Mouse (Mus musculus) limb, embryonic 10.5 days (tissue): ENCODE data around the gene Taf8. TPM values are rescaled to one million over a fixed set of nuclear protein-coding genes. Genes with fewer than 3 reads are reported as not detected.

Experiments used
- DNase-seq: peaks from one replicate; pipeline ENCODE4 v3.0.0-alpha.2; 2017; ENCODE audit warnings: low spot score
- H3K27ac ChIP-seq: fragments of 300-500 bp; sonication (generic); 2 replicates; pipeline ENCODE4 v1.5.1; 2016; ENCODE audit warnings: mild to moderate bottlenecking
- H3K27me3 ChIP-seq: fragments of 300-500 bp; sonication (generic); 2 replicates; pipeline ENCODE4 v1.6.1; 2016; ENCODE audit warnings: low read depth, mild to moderate bottlenecking; ENCODE audit not compliant: poor library complexity, severe bottlenecking
- H3K36me3 ChIP-seq: fragments of 300-500 bp; sonication (generic); 2 replicates; pipeline ENCODE4 v1.6.1; 2016; ENCODE audit warnings: mild to moderate bottlenecking, moderate library complexity
- H3K4me1 ChIP-seq: fragments of 300-500 bp; sonication (generic); 2 replicates; pipeline ENCODE4 v1.6.1; 2016
- H3K4me3 ChIP-seq: fragments of 300-500 bp; sonication (generic); 2 replicates; pipeline ENCODE4 v1.5.1; 2016; ENCODE audit warnings: mild to moderate bottlenecking, moderate library complexity
- H3K9me3 ChIP-seq: fragments of 300-500 bp; sonication (generic); replicated peaks from 2 replicates; pipeline ENCODE4 v1.6.1; 2016; ENCODE audit warnings: mild to moderate bottlenecking
- WGBS: fragments of 180-500 bp; shearing (Covaris S2); methylation state at CpG from one replicate; pipeline ENCODE4 v1.1.7; 2016; 5-methylcytosine and 5-hydroxymethylcytosine counted together
- polyA plus RNA-seq: library from polyadenylated mRNA; unstranded; fragments of >200 nt; fragmentation: Nextera tagmentation; extraction: Ambion mirVana; gene quantifications from 2 replicates; pipeline ENCODE4 v1.2.1, GENCODE M21; 2016

Taf8 gene
- 32.1 and 36.8 TPM in 2 replicates for polyA plus RNA-seq

DNA sequence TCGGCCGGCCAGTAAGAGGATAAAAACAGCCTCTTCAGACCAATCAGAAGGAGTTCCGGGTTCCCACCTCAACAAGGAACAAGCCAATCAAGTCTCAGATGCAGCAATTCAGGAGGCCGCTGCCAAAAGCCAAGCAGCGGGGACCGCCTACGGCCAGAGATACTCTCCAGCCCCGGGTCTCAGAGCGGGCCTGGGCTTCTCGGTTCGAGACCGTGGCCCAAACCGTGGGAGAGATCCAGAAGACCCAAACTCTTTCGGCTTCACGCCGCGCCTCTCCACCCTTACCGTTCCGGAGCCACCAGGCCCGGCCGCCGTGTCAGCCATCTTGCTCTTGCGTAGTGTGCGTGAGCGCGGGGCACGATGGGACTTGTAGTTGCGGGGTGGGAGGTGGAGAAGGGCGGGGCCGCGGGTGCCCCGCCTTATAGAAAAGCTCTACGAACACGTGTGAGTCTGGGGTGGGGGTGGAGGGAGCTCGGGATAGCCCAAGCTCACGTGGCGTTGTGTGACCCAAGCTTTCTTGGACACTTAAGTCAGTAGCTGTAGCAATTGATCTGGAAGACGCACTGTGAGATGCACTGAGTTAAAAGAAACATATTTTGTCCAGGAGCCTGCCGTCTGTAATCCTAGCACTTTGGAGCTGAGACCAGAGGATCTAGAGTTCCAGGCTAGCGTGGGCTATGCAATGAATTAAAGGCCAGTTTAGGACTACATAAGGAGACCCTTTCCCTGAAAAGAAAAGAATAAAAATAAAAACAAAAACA lies at the start of gene Taf8:
Gene Taf8, minus strand, starts transcription at position 347 of the 761 bp plus-strand sequence.
- Histone ChIP-seq H3K4me1 (peaks cover 37% of the 10 kb centered on the region), H3K27me3 (no peaks in the 10 kb centered on the region), H3K4me3 (peak within 1 kb of the TSS; percentile 85), H3K9me3 (no peaks in the 10 kb centered on the region), H3K27ac (peak within 1 kb of the TSS; percentile 96), H3K36me3 (peaks cover 34% of the 10 kb centered on the region)
- WGBS = 4% methylated on average over 40 of the region's 40 CpGs
- peak; percentile 95 for DNase-seq

DNA sequence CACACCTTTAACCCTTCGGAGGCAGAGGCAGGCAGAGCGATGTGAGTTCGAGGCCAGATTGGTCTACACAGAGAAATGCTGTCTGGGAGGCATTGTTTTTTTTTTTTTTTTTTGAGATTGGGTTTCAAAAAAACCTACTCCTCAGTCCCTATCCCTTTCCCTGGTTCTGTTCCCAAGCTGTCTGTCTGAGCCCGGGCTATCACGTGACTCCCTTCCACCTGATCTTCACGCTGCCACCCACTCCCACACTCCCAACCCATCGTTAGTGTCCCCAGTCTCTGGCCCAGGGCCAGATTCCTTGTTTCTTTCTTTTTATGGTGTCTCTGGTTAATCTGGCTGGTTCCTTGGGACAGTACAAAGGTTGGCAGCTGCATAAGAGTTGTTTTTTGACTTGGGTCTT lies 49.0 kb upstream of the Taf8 start:
- H3K4me3 ChIP-seq = no peak overlapping the region
- H3K27me3 ChIP-seq = no peaks in the 10 kb centered on the region
- no peaks in the 10 kb centered on the region for H3K4me1 ChIP-seq
- no peak for DNase-seq
- no peak overlapping the region for H3K27ac ChIP-seq
- no peaks in the 10 kb centered on the region for H3K9me3 ChIP-seq
- WGBS = 83% methylated on average over 7 of the region's 7 CpGs
- no peaks in the 10 kb centered on the region for H3K36me3 ChIP-seq

DNA sequence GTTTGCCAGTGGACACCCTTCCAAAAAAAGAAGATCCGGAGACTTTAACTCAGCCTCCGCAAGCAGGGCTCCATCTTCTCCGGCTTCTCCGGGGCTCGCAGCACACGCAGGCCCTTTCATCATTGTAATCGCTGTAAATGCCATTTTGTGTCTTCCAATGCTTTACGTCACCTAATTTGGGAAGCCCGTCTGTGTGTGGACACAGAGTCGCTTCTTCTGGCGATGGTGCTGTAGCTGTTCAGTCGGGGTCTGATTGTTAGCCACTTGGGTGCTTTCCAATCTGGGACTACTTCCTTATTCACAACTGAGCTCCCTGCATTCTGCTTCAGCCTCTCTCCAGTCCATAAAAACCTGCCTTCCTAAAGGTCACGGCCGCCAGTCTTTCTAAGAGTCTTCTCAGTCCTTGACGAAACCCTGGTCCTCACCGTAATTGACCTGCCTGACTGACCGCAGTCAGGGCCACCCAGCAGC lies 43.8 kb upstream of the Taf8 start:
- peaks cover 8% of the 10 kb centered on the region for H3K4me1 ChIP-seq
- no peak overlapping the region for H3K27ac ChIP-seq
- 80% methylated on average over 17 of the region's 17 CpGs for WGBS
- no peak for DNase-seq
- H3K4me3 ChIP-seq = no peak overlapping the region
- no peaks in the 10 kb centered on the region for H3K36me3 ChIP-seq
- H3K9me3 ChIP-seq = no peaks in the 10 kb centered on the region
- H3K27me3 ChIP-seq = no peaks in the 10 kb centered on the region

DNA sequence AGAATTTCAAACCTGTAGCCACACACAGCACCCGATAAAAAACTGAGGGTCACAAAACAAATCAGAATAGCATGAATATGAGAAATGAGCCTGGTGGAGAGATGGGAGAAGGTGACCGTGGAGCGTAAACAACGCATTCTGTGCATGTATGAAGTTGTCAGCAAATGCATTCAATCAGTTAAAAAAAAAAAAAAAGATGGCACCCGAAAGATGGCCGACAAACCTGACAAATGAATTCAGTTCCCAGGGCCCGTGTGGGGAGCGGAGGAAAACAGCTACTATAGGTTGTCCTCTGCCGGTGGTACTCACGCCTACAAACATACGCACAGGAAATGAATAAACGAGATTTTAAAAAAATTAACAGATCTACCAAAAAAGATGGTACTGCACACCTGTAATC lies 43.1 kb upstream of the Taf8 start:
- no peaks in the 10 kb centered on the region for H3K36me3 ChIP-seq
- no peaks in the 10 kb centered on the region for H3K9me3 ChIP-seq
- no peaks in the 10 kb centered on the region for H3K27me3 ChIP-seq
- H3K4me3 ChIP-seq = no peak overlapping the region
- no peak overlapping the region for H3K27ac ChIP-seq
- peaks cover 8% of the 10 kb centered on the region for H3K4me1 ChIP-seq
- WGBS = 92% methylated on average over 12 of the region's 12 CpGs
- DNase-seq = no peak

DNA sequence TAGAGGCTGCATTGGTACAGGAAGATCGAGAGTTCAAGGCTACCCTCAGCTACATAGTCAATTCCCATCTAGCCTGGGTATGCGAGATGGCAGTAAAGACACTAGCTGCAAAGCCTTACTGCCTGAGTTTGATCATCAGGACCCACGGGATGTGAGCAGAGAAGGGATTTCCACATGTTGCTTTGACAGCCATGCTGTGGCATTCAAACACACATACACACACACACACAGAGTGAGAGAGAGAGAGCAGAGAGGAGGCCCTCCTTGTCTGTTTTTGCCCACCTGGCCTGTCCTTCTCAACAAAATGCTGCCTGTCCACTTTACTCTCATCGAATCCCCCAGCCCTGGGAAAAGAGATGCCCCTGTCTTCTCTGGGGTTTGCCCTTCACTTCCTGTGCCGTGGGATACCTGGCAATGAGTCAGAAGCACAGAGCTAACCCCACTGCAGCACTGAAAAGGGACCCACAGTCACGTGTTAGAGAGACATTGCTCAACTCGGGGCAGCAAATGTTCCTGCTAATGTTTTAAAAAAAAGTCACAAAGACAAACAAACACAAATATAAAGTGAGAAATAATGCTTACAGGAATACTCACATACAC lies 41.1 kb upstream of the Taf8 start:
- Histone ChIP-seq H3K27ac (no peak overlapping the region), H3K9me3 (no peaks in the 10 kb centered on the region), H3K27me3 (no peaks in the 10 kb centered on the region), H3K36me3 (no peaks in the 10 kb centered on the region), H3K4me1 (peaks cover 8% of the 10 kb centered on the region), H3K4me3 (no peak overlapping the region)
- WGBS = 79% methylated on average over 7 of the region's 7 CpGs
- DNase-seq = no peak

DNA sequence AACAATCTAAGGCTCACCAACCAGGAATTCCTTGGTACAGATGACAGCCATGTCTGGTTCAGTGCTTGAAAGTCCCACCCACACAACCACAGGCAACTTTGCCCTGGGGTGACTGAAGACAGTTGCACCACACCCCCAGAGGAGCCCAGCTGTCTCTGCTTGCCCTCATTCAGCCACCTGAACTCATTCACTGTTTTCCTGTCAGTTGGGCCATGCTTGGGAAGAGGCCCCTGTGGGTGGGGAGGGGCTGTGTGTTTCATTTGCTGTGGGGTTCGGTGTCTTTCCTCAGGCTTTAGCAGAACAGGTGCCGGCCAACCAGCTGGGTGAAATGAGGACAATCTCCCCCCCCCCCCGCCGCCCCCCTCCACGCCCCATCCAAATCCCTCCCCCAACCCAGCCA lies 40.0 kb upstream of the Taf8 start:
- Histone ChIP-seq H3K36me3 (no peaks in the 10 kb centered on the region), H3K4me1 (peaks cover 8% of the 10 kb centered on the region), H3K27ac (no peak overlapping the region), H3K4me3 (no peak overlapping the region), H3K27me3 (no peaks in the 10 kb centered on the region), H3K9me3 (no peaks in the 10 kb centered on the region)
- 80% methylated on average over 5 of the region's 5 CpGs for WGBS
- no peak for DNase-seq

DNA sequence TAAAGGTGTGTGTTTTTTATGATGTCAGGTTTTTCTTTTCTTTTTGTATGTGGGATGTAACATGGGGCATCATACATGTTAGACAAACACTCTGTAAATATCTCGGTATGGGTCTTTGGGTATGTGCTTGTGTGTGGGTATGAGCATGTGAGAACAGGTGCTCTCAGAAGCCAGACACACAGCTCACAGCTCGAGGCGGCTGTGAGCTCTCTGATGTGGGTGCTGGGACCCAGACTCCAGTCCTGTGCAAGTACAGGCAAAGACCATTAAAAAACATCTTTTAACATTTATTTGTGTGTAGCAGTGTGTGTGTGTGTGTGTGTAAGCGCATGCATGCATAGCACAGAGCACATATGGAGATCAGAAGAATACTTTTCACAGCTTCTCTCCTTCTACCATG lies 37.0 kb upstream of the Taf8 start:
- Histone ChIP-seq H3K4me1 (peaks cover 8% of the 10 kb centered on the region), H3K27ac (no peak overlapping the region), H3K4me3 (no peak overlapping the region), H3K9me3 (no peaks in the 10 kb centered on the region), H3K36me3 (no peaks in the 10 kb centered on the region), H3K27me3 (no peaks in the 10 kb centered on the region)
- DNase-seq = no peak
- 92% methylated on average over 4 of the region's 4 CpGs for WGBS

DNA sequence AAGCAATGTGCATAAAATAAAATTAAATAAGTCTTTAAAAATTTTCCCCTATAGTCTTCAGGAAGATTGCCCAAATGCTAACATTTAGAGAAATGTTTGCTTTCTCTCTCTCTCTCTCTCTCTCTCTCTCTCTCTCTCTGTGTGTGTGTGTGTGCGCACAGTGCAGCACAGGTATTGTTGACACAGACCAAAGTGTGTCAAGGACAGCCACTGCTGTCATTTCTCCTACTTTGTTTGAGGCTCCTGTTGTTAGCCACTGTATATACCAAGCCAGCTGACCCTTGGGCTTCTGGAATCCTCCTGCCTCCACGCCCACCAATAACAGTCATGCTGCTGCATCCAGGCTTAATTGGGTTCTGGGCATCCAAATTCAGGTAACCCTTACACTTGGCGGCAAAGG lies 36.0 kb upstream of the Taf8 start:
- H3K27ac ChIP-seq = no peak overlapping the region
- H3K9me3 ChIP-seq = no peaks in the 10 kb centered on the region
- H3K27me3 ChIP-seq = no peaks in the 10 kb centered on the region
- no peak overlapping the region for H3K4me3 ChIP-seq
- 86% methylated on average over 3 of the region's 3 CpGs for WGBS
- DNase-seq = no peak
- peaks cover 8% of the 10 kb centered on the region for H3K4me1 ChIP-seq
- H3K36me3 ChIP-seq = no peaks in the 10 kb centered on the region

DNA sequence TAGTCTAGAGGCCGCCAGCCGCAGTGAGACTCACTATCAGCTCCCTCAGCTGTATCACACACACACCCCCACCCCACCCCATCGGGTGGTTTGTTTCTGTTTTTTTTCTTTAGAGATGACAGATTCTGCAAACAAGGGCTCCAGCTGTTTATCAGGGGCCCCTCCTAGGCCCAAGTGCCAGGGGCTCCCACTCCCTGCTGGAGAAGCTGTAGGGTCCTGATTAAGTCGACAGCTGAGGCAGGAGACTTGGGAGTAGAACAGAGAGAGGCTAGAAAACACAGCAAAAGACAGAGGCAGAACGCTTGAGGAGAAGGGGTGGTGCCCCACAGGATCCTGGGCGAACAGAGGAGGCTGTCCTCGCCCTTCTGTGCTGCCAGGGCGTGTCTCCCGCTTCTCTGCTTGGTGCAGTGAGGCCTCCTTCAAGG lies 33.7 kb upstream of the Taf8 start:
- peaks cover 7% of the 10 kb centered on the region; the same call in 1 of the 2 replicates for H3K4me1 ChIP-seq
- no peak overlapping the region for H3K4me3 ChIP-seq
- 68% methylated on average over 9 of the region's 9 CpGs for WGBS
- no peak overlapping the region for H3K27ac ChIP-seq
- DNase-seq = no peak
- no peaks in the 10 kb centered on the region for H3K9me3 ChIP-seq
- no peaks in the 10 kb centered on the region for H3K36me3 ChIP-seq
- H3K27me3 ChIP-seq = no peaks in the 10 kb centered on the region

DNA sequence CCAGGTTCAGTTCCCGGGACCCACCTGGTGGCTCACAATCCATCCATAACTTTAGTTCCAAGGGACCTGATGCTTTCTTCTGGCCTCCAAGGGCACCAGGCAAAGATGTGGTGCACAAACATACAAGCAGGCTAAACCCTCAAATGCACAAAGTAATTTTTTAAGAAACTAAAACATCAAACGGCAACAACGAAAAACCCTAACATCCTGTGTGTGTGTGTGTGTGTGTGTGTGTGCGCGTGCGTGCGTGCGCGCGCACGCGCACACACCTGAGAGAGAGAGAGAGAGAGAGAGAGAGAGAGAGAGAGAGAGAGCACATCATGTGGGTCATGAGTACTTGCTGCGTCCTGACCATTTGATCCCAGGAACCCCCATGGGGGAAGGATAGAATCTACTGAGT lies 31.6 kb upstream of the Taf8 start:
- WGBS = 95% methylated on average over 13 of the region's 13 CpGs
- H3K27ac ChIP-seq = no peak overlapping the region
- no peaks in the 10 kb centered on the region for H3K36me3 ChIP-seq
- H3K27me3 ChIP-seq = no peaks in the 10 kb centered on the region
- no peak overlapping the region for H3K4me3 ChIP-seq
- peaks cover 7% of the 10 kb centered on the region; the same call in 1 of the 2 replicates for H3K4me1 ChIP-seq
- no peak for DNase-seq
- no peaks in the 10 kb centered on the region for H3K9me3 ChIP-seq

DNA sequence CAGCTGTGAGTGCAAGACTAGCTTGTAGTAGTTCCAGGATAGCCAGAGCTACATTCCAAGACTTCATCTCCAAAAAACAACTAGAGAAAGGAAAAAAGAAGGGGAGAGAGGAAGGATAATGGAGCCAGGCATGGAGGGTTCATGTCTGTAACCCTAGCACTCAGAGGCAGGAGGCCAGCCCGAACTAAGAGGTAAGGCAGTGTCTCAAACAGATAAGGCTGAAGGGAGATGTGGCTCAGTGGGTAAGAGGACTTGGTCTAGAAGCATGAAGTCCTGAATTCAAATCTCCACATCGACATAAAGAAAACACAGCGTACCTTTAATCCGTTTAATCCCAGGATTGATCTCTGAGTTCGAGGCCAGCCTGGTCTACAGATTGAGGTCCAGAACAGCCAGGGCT lies 30.3 kb upstream of the Taf8 start:
- DNase-seq = no peak
- 96% methylated on average over 5 of the region's 5 CpGs for WGBS
- Histone ChIP-seq H3K36me3 (no peaks in the 10 kb centered on the region), H3K9me3 (no peaks in the 10 kb centered on the region), H3K4me3 (no peak overlapping the region), H3K27ac (no peak overlapping the region), H3K27me3 (no peaks in the 10 kb centered on the region), H3K4me1 (peaks cover 12% of the 10 kb centered on the region)

DNA sequence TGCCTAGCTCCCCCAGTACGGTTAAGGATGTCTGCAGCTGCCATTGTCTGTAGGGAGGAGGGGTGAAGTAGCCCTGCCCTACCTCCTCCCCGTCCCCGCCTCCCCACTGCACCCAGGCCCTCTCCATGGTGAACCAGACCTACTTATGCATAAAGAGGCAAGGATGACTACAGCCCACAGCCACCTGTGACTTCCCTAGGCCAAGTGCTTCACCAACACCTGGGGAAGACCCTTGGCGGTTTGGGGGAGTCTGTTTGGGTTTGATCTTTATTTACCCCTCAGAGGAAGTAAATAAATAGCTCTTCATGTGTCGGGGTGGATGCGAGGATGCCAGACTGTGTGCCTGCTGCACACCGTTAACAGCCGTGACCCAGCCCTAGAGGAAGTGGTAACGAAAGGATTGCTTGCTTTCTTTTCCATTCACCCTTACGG lies 29.3 kb upstream of the Taf8 start:
- Histone ChIP-seq H3K27ac (peak overlapping the region; percentile 27; the same call in 1 of the 2 replicates), H3K27me3 (no peaks in the 10 kb centered on the region), H3K4me3 (no peak overlapping the region), H3K4me1 (peaks cover 20% of the 10 kb centered on the region), H3K36me3 (no peaks in the 10 kb centered on the region), H3K9me3 (no peaks in the 10 kb centered on the region)
- WGBS = 66% methylated on average over 10 of the region's 10 CpGs
- no peak for DNase-seq

DNA sequence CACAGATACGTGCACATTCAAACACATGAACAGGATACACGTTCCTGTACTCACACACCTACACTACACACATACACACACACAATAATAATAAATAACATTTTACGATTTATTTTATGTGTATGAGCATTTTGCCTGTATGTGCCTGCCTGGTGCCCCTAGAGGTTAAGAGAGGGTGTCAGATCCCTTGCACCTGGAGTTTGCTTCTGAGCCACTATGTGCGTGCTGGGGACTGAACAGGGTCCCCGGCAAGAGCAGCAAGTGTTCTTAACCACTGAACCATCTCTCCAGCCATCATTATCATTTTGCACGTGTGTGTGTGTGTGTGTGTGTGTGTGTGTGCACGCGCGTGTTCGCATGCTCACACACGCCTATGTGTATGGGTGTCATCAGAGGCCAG lies 27.5 kb upstream of the Taf8 start:
- H3K27me3 ChIP-seq = no peaks in the 10 kb centered on the region
- H3K27ac ChIP-seq = no peak overlapping the region
- 94% methylated on average over 11 of the region's 11 CpGs for WGBS
- H3K4me1 ChIP-seq = peaks cover 20% of the 10 kb centered on the region
- no peak overlapping the region for H3K4me3 ChIP-seq
- H3K9me3 ChIP-seq = no peaks in the 10 kb centered on the region
- DNase-seq = no peak
- H3K36me3 ChIP-seq = no peaks in the 10 kb centered on the region
